Mouse (Mus musculus) neutrophil, adult 5-6 weeks (primary cell): ENCODE results near the gene Nudt9. TPM values are rescaled to one million over a fixed set of nuclear protein-coding genes. Genes with fewer than 3 reads are reported as not detected.
"Not testable (repeated sequence)": the region's sequence is repeated elsewhere in the genome, so short reads cannot be mapped to it uniquely, and the experiment has no call there.

Experiments
- ATAC-seq: fragments of 151-379, 151-347 bp; 2 replicates; pipeline ENCODE4 v1.8.0; 2017; ENCODE audit warnings: mild to moderate bottlenecking, moderate TSS enrichment; ENCODE audit not compliant: insufficient number of reproducible peaks, poor library complexity, low FRiP score, severe bottlenecking; ENCODE audit errors: extremely low read depth
- total RNA-seq: library from RNA; stranded (forward); fragments of 200-1000 nt; gene quantifications from 2 replicates; pipeline ENCODE4 v1.2.3, GENCODE M21; 2017

The Nudt9 gene
- 29.7 and 32.3 TPM in 2 replicates for total RNA-seq

DNA sequence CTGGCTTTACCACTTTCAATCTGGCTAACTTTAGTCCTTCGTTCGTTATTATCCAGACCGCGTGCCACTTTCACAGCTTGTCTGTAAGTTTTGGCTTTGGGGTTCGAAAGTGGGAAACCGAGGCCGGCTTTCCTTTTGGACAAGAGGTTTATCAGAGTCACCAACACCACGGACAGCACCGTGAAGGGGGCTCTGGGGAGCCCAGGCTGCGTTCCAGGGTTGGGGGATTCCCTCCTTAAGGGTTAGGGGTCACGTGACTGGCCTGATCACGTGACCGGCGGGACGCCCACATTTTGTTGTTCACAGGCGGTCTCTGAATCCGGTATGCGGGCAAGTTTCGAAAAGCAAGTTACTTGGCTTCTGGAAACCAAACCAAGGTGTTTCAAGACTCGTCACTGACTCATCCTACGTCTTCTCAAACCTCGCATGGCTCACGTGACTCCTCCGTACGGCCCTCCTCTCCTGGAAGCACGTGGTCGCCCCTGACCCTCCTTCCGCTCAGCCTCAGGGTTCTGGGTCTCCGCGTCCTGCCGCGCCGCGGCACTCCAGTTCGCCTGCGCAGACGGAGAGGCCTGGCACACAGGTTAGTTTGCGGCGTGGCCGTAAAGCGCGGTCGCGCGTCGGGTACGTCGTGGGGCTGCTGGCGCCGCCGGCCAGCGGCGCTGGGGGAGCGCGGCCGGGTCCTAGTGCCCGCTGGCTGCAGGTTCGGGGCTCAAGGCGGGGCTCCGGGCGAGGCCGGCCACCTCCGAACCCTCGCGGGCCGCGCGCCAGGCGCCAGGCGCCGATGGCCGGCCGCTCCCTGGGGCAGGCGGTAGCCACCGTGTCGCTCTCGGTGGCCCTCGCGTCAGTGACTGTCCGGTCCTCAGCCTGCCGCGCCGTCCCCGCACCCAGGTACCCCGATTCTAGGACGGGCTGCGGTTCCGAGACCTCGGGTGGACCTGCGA, at the start of gene Nudt9:
Gene Nudt9 (plus strand): TSS at position 51 of the 944 bp plus-strand sequence.
- ATAC-seq = peak; percentile 94

DNA sequence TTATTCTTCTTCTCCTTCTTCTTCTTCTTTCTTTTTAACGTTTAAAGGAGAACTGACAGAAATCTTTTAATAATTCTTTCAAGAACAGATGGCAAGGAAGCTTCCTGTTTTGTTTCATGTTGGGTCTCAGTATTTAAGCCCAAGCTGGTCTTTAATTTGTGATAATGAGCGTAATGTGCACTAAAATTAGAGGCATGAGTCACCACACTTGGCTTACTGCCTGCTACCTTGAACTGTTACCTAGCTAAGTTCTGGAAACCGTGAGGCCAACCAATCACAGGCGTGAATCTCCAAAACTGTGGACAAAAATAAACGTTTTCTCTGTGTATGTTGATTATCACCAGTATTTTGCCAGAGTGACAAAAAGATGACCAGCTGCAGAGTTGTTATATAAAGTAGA, 47.4 kb upstream of the Nudt9 start:
- no peak for ATAC-seq

DNA sequence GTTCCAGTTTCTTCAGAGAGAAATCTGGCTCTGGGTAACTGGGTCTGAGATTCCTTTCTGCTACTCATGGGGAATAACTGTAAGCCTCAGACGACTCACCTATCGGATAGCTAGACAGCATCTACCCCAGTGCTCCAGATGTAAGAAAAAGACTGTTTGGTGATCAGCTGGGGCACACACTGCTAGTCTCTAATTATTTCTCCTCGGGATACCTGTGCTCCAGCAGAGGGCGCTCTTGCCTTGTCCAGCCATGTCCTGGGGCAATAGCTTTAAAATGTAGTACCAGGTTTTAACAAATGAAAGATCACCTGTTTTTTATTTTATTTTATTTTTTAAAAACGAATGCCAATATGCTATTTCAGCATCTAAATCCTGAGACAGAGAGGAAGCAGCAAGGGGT, 46.4 kb upstream of the Nudt9 start:
- peak; percentile 84; the same call in 1 of the 2 replicates for ATAC-seq

DNA sequence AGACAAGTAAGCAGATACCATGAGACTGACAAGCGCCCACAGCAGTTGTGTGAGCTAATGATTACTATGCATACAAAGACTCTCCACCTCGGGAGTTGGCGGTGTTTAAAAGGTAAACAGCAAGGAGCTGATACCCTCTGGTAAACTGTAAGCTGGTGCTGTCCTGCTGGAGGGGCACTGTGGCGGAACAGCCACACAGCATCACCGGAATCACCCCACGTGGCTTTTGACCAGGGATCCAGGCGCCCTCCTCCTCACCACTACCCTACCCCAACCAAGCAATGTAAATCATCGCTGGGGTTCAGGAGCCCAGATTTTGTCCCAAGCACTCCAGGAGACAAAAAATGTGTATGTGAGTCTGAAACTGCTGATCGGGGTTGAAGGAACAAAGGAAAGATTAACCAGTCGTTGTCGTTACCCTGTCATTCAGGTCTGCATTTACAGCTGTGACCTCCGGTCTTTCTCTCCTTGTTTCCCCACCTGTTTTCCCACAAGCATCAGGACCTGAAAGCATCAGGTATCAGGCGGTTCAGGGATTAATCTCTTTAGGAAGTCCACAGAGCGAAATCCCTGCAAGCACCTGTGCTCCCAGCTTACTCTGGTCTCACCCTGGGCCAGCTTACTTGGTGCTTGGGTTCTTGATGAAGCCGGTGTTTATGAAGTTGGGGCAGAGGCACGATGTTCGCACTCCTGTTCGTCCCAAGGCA, 43.4 kb upstream of the Nudt9 start:
- ATAC-seq = no peak

DNA sequence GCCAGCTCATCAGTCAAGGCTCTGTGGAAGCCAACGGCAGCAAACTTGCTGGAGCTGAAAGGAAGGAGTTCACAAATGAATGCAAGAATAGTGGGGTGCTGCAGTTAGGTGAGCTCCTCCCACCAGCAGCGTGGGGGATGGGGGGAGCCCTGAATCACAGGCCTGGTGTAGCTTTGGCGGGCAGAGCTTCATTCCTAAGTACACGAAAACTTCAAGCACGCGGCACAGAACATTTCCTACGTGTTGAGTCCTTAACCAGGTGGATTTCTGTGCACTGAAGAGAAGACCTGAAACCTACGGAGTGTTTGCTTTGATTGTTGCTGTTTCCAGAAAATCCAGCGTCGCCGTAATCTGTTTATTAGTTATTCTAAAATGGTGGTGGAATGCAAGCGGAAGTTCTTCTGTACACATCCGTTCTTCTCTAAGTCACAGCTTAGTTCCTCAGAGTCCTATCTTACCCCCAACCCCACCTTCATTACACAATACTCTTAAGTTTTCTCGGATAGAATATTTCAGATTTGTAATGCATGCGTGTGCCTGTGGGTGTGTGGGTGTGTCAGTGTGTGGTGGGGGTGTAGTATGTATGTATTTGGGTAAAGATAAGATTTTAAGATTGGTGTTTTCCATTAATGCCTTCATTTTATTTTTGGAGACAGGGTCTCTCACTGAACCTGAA, 42.7 kb upstream of the Nudt9 start:
- no peak for ATAC-seq

DNA sequence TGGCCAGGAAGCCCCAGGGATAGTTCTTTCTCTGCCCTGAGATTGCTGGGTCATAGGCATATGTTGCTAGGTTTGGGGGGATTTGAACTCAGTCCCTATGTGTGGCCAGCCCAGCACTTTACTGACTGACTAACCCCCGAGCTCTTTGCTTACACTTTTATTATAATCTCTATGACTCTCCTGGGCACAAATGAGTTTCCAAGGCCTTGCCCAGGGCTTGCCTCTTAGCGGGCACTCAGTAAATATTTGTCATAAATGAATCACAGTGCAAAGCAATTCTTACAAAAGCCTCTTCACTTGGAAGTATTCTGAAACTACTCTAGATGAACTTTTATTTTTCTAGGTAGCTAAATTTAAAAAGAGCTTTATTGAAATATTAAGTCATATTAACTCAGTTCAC, 42.2 kb upstream of the Nudt9 start:
- ATAC-seq = no peak

DNA sequence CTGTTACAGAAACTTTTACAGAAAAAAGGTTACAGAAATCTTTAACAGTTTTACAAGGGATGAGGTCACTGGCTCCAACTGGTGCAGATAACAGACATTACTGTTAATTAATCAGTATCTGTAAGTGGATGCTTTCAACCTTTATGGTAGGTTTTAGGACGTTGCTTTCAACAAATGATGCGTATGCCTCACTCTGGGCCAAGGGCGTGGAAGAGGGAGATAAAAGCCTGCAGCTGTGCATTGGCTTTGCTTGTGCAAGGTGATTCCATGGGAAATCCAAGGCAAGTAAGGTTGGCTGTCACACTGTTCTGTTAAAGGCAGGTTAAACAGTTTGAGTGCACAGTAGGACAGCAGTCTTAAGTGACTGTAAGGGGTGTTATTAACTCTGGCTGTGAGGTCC, 39.3 kb upstream of the Nudt9 start:
- no peak for ATAC-seq

DNA sequence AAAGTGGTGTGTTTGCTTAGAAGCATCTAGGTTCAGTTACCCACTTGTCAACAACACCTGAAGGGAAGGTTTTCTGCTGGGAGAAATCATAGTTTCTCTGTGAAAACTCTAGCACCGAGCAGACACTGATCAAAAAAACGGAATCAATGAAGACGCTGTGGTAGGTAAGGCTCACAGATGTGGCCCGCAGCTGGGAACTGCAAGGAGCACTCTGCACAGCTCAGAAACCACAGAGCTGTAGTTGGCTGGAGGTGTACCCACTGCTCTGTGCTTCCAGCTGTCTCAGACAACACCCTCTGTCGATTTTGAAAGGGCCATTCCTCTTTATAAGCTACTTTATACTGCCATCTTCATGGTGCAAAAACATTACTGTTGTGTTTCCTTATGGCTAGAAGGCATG, 38.3 kb upstream of the Nudt9 start:
- ATAC-seq = no peak

DNA sequence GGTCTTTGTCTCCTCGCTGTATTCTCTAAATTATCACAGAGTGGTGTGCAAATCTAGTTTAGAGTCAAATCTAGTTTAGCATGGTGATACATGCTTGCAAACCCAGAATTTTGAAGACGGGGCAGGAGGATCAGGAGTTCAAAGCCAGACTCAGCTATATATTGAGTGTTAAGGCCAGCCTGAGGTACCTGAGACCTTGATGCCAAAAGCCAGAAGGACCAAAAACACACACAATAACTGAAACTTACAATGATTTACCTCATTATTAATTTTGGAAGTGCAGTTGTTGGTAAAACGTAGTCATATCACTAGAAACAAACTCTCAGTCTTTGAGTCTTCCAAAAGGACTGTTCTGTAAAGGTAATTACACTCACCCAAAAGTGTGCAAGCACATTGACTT, 36.7 kb upstream of the Nudt9 start:
- no peak for ATAC-seq

DNA sequence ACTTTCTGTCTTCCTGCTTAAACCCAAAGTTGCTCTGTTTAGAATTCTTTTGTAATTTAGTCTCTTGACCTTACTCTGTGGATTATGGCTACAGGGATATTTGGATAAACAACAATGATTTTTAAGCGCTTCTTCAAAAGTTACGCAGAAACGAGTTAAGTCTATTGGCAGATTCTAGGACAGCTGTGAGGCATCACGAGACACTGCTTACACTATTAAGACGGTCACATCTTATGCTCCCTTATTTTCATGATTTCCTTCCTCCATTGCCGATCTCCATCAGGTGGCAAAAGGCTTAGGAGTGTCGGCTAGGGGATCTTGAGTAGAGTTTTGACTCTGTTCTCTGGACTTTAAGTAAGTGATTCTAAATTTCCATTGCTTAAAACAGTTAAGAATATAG, 35.8 kb upstream of the Nudt9 start:
- ATAC-seq = no peak

DNA sequence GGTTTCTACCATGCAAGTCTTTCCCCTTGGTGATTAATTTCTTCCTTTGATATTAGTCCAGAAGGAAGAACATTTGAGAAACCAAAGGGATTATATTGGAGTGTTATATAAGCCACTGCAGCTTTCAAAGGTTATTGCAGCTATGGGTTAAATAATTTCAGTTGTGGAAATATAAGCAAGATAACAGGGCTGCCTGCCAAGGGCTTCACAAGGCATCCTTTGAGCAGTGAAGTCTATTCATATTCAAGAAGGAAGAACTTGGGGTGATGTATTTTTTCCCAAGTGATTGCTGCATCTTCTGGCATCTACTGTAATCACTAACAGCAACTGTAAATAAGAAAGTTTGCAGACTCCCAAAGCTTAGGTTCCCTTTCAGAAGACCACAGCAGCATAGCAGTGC, 34.7 kb upstream of the Nudt9 start:
- no peak for ATAC-seq

DNA sequence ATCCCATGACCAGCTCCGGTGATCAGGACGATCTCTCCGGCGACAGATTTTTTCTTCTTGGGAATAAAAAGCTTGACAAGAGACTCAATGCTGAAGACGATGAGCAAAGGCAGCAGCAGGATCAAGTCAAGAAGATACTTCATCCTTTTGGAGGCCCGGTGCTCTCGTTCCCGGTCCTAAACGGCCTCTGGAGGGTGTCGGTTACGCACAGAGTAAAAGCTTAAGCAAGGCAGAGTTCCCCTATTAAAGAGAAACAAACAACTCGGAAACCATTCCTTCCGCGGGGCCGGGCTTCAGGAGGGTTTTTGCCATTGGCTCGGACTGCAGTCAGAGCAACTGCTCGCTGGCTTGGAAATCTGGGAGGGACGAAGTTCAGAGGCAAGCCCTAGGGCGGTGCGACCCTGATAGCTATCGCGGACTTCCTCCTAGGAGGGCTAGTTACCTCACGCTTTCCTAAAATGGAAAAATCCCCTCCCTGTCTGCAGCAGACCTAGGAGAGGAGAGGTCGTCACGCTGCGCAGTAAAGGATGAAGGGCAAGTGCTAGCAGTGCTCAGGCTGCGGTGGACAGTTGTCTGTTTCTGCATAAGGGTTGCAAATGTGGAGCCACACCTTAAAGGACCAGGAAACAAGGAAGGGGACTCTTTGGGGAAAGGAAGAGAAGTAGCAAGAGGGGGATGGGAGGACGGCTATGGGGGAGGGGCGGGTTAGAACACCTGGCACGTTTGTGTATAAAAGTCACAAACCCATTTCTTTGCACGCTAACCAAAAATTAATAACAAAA, 24.3 kb upstream of the Nudt9 start, which contains the start of gene Hsd17b11:
Gene Hsd17b11 (minus strand): TSS at position 323 of the 782 bp plus-strand sequence.
- peak; percentile 58 for ATAC-seq

DNA sequence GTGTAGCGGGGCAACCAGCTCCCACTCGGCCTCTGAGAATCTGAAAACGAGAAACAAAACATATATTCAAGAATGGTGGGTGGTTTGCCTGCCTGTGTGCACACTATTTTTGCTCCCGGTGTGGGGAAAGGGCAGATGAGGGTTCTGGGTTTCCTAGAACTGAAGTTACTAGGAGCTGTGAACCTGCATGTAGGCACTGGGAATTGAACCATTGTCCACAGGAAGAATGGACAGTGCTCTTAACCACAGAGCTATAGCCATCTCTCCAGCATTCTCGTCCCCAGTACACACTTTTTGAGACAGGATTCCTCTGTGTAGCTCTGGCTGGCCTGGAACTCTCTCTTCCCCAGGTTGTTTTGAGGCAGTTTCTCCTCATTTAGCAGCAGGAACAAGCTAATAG, 23.5 kb upstream of the Nudt9 start:
- ATAC-seq = no peak

DNA sequence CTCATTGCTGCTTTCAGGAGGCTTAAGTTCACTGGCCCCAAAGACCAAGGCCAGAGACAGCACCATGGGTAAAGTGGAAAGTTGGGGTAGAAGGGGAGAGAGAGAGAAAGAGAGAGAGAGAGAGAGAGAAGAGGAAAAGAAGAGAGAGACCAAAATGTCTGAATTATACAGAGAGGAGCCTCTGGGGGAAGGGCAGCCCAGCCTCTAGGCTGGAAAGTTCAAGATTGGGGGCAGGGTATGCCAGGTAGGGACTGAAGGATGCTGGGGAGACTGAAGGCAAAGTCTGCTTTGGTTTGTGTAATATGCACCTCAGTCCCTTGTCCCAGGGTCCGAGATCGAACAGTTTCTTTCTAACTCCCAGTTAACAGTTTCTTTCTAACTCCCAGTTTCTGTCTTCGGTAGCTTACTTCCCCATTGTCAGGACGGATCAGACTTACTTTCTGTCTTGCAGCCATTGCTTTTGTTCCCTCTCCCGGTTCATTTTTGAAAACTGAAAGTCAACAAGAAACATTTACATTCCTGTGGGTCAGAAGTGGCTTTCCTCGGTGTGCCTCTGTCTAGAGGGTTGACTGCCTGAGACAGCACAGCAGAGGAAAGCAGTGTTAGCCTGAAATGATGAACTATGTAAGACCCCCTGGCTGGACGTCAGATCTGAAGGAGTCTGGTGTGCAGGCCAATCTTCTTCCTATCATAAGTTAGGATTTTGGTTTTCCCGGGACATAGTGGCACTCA, 22.7 kb upstream of the Nudt9 start:
- no peak for ATAC-seq

DNA sequence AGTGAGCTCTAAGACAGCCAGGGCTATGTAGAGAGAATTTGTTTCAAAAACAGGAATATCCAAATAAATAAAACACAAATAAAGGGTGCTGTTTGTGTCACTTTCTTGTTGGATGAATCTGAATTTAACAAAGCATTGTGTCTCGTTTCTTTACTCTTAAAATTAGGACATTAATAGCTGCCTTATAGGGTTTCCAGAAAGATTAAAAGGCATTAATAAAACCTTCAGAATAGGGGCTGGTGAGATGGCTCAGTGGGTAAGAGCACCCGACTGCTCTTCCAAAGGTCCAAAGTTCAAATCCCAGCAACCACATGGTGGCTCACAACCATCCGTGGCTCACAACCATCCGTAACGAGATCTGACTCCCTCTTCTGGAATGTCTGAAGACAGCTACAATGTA, 21.9 kb upstream of the Nudt9 start:
- not testable (repeated sequence) for ATAC-seq

DNA sequence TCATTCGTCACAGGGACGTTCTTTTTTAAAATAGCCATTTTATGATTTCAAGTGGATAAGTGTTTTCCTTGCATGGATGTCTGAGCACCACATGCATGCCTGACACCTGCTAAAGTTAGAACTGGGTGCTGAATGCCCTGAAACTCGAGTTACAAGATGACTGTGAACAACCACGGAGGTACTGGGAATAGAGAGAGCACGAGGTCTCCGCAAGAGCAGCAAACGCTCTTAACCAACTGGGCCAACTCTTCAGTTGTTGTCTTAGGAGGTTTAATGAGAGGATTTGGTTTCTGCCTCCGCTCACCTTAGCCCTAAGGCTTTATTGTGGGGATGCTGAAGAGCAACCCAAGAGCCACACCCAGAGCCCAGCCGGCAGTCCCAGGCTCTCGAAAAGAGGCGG, 21.3 kb upstream of the Nudt9 start:
- ATAC-seq = no peak

DNA sequence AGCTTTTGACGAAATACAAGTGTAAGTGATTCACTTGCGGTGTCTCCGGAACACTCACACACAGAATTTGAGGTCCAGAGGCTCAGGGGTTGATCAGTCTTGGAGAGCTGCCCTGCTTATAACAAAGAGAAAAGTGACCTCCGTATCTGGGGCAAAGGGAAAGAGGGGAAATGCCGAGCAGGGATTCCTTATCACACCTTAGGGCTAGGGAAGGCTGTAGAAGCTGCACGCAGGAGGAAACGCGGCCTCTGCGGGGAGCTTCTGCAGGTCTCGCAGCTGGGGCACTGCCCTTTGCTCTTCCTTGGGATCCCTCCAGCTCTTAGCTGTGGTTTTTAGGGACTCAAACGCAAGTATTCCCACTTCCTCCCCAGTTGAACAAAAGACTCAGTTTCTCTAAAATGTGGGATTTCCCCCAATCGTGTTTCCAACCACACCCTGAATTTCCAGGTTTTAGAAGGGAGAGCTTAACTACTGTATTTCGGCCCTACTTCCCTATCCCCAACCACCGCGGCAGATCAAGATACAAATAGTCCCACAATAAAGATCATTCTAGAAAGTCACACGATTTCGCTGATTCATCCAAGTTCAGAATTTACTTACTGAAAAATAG, 20.8 kb upstream of the Nudt9 start:
- ATAC-seq = no peak
